Mouse (Mus musculus) embryonic facial prominence, embryonic 11.5 days (tissue): ENCODE measurements around the gene Gja4. TPM values are rescaled to one million over a fixed set of nuclear protein-coding genes. Genes with fewer than 3 reads are reported as not detected.

ENCODE experiments used
- ATAC-seq: fragments of 200-750 bp; cut with Nextera tagmentation; replicated peaks from 2 replicates; pipeline ENCODE4 v1.8.0; 2017; ENCODE audit warnings: low read depth; ENCODE audit not compliant: insufficient number of reproducible peaks, low FRiP score, low TSS enrichment
- DNase-seq: peaks from one replicate; pipeline ENCODE4 v3.0.0-alpha.2; 2015; ENCODE audit warnings: low spot score
- H3K27ac ChIP-seq: fragments of 300-500 bp; sonication (generic); replicated peaks from 2 replicates; pipeline ENCODE4 v1.5.1; 2014; ENCODE audit warnings: mild to moderate bottlenecking, low read depth, low read length, control low read depth
- H3K27me3 ChIP-seq: fragments of 300-500 bp; sonication (generic); 2 replicates; pipeline ENCODE4 v1.6.1; 2014; ENCODE audit warnings: mild to moderate bottlenecking, low read length, moderate library complexity, mixed read lengths; ENCODE audit not compliant: control insufficient read depth, insufficient read depth
- H3K36me3 ChIP-seq: fragments of 300-500 bp; sonication (generic); replicated peaks from 2 replicates; pipeline ENCODE4 v1.6.1; 2014; ENCODE audit warnings: low read depth, mild to moderate bottlenecking, low read length, moderate library complexity, mixed read lengths; ENCODE audit not compliant: control insufficient read depth, insufficient read depth
- H3K4me1 ChIP-seq: fragments of 300-500 bp; sonication (generic); 2 replicates; pipeline ENCODE4 v1.6.1; 2014; ENCODE audit warnings: low read length, mixed read lengths; ENCODE audit not compliant: control insufficient read depth, insufficient read depth
- H3K4me2 ChIP-seq: fragments of 300-500 bp; sonication (generic); 2 replicates; pipeline ENCODE4 v1.6.1; 2014; ENCODE audit warnings: low read depth, mild to moderate bottlenecking, control low read depth, low read length, moderate library complexity
- H3K4me3 ChIP-seq: fragments of 300-500 bp; sonication (generic); 2 replicates; pipeline ENCODE4 v1.5.1; 2014; ENCODE audit warnings: low read depth, low read length, control low read depth
- H3K9ac ChIP-seq: fragments of 300-500 bp; sonication (generic); replicated peaks from 2 replicates; pipeline ENCODE4 v1.6.1; 2014; ENCODE audit warnings: mild to moderate bottlenecking, control low read depth, low read length
- H3K9me3 ChIP-seq: fragments of 300-500 bp; sonication (generic); replicated peaks from 2 replicates; pipeline ENCODE4 v1.6.1; 2016; ENCODE audit warnings: mild to moderate bottlenecking, low read length, inconsistent platforms, mixed read lengths; ENCODE audit not compliant: control insufficient read depth
- WGBS: fragments of 180-500 bp; shearing (Covaris S2); extraction: QIAGEN DNeasy Blood & Tissue Kit; methylation state at CpG from one replicate; pipeline ENCODE4 v1.1.7; 2014; 5-methylcytosine and 5-hydroxymethylcytosine counted together
- polyA plus RNA-seq: library from polyadenylated mRNA; unstranded; fragments of >200 nt; fragmentation: Nextera tagmentation; extraction: Ambion mirVana; gene quantifications from 2 replicates; pipeline ENCODE4 v1.2.1, GENCODE M21; 2014

Gene Gja4
- polyA plus RNA-seq, 1 experiment from 2014 or later, result 13.4 TPM

DNA sequence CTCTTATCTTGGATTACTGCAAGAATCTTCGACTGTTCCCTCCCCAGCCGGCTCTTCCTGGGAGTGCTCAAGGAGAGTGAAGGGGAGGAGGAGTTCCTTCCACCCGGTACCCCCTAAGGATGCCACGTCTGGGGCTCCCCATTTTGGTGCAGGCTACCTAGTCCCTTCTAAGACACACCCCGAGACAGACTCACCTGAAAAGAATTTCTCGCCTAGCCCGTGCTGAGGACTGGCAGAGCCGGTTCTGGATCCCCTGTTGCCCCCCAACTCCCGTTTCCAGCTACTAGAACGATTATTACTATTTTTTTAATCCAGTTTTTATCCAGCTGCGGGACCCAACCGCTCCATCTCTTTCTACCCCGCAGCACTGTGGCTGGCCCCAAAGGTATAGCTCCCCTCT lies 15.9 kb upstream of the Gja4 start:
- H3K9ac ChIP-seq, result no peak overlapping the region; the same call in 1 of the 2 replicates
- H3K27ac ChIP-seq, result no peak overlapping the region
- 2% methylated on average over 13 of the region's 13 CpGs for WGBS
- H3K4me2 ChIP-seq, result peak overlapping the region; percentile 40
- no peaks in the 10 kb centered on the region for H3K36me3 ChIP-seq
- no peak for DNase-seq
- ATAC-seq, result no peak
- H3K4me3 ChIP-seq, result peak overlapping the region; percentile 17; the same call in 1 of the 2 replicates
- H3K4me1 ChIP-seq, result peaks cover 4% of the 10 kb centered on the region
- peaks cover 25% of the 10 kb centered on the region for H3K27me3 ChIP-seq
- no peaks in the 10 kb centered on the region for H3K9me3 ChIP-seq

DNA sequence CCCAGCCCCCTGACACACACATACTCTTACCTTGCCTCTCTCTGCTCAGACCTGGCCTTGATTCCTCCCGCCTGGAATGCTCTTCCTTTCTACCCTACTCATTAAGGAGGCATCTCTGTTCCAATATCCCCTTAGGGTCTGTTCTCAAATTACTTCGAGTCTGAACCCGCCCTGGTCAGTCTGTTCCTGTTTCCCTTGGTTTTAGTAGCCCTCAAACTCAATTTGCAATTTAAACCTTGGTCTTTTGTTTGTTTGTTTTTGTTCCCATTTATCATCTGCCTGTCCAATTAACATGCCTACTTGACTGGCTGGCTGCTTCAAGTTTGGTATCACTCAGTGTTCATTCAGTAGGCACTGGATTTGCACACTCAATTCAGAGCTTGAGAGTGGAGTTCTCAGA lies 15.2 kb upstream of the Gja4 start:
- WGBS, result 0% methylated on average over 3 of the region's 3 CpGs
- ATAC-seq (no peak), DNase-seq (peak; percentile 57)
- Histone ChIP-seq H3K9me3 (no peaks in the 10 kb centered on the region), H3K27me3 (peaks cover 25% of the 10 kb centered on the region), H3K4me2 (no peak overlapping the region), H3K27ac (no peak overlapping the region), H3K4me3 (no peak overlapping the region), H3K4me1 (peaks cover 4% of the 10 kb centered on the region), H3K36me3 (no peaks in the 10 kb centered on the region), H3K9ac (no peak overlapping the region)

GRCm38 (mm10) chr4:127328378-127328777 lies 14.5 kb upstream of the Gja4 start:
- H3K4me1 ChIP-seq, result peaks cover 4% of the 10 kb centered on the region
- no peak overlapping the region for H3K4me2 ChIP-seq
- ATAC-seq (no peak), DNase-seq (no peak)
- peaks cover 25% of the 10 kb centered on the region for H3K27me3 ChIP-seq
- 72% methylated on average over 7 of the region's 7 CpGs for WGBS
- no peak overlapping the region for H3K4me3 ChIP-seq
- H3K9me3 ChIP-seq, result no peaks in the 10 kb centered on the region
- H3K9ac ChIP-seq, result no peak overlapping the region
- H3K27ac ChIP-seq, result no peak overlapping the region
- no peaks in the 10 kb centered on the region for H3K36me3 ChIP-seq

DNA sequence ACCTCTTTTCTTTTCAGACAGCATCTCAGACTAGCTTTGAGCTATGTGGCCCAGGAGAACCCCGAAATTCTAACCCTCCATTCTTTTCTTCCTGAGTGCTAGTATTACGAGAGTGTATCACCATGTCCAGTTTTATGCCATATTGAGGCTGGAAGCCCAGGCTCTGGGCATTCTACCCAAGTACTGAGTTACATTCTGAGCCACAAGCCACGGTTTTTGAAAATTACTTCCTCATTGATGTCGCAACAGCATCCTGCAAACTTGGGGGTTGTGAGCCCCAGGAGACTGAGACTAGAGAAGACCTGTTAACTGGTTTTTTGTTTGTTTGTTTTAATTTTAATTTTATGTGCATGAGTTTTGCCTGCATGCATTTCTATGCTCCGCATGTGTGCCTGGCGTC lies 13.9 kb upstream of the Gja4 start:
- no peak for ATAC-seq
- 73% methylated on average over 6 of the region's 6 CpGs for WGBS

DNA sequence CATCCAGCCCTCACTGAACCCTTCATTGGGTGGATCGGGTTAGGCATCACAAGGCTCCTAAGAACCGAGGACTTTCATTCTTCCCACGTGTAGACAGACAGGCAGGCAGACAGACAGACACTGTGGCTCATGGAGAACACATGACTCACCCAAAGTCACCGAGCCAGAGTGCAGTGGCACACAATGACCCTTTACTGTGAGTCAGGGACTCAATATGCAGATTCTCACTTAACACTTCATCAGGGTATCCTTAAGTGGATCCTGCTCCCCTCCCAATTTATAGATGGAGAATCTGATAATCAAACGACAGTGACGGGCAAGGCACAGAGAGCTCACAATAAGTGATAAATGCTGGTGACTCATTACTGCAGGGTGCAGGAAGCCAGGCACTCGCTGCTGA lies 13.4 kb upstream of the Gja4 start:
- Histone ChIP-seq H3K27ac (no peak overlapping the region), H3K27me3 (peaks cover 25% of the 10 kb centered on the region), H3K4me1 (peaks cover 4% of the 10 kb centered on the region), H3K36me3 (no peaks in the 10 kb centered on the region), H3K9ac (no peak overlapping the region), H3K4me2 (no peak overlapping the region), H3K9me3 (no peaks in the 10 kb centered on the region), H3K4me3 (no peak overlapping the region)
- WGBS, result 60% methylated on average over 7 of the region's 7 CpGs
- ATAC-seq, result no peak
- no peak for DNase-seq

More for the DNA sequence above, 13.9 kb upstream of the Gja4 start:
- peaks cover 4% of the 10 kb centered on the region for H3K4me1 ChIP-seq
- H3K4me3 ChIP-seq, result no peak overlapping the region
- no peak overlapping the region for H3K4me2 ChIP-seq
- H3K27ac ChIP-seq, result no peak overlapping the region
- H3K9ac ChIP-seq, result no peak overlapping the region
- no peaks in the 10 kb centered on the region for H3K36me3 ChIP-seq
- H3K27me3 ChIP-seq, result peaks cover 25% of the 10 kb centered on the region
- no peak for DNase-seq
- no peaks in the 10 kb centered on the region for H3K9me3 ChIP-seq

- WGBS, result 85% methylated on average over 5 of the region's 5 CpGs
- H3K36me3 ChIP-seq, result no peaks in the 10 kb centered on the region
Observed at GRCm38 (mm10) chr4:127325276-127325675, 11.4 kb upstream of the Gja4 start.

GRCm38 (mm10) chr4:127324759-127325158 lies 10.9 kb upstream of the Gja4 start:
- WGBS, result 5% methylated on average over 6 of the region's 6 CpGs
- Histone ChIP-seq H3K9me3 (no peaks in the 10 kb centered on the region), H3K27ac (no peak overlapping the region), H3K36me3 (no peaks in the 10 kb centered on the region), H3K9ac (no peak overlapping the region), H3K4me3 (no peak overlapping the region), H3K27me3 (peaks cover 3% of the 10 kb centered on the region), H3K4me2 (no peak overlapping the region), H3K4me1 (no peaks in the 10 kb centered on the region)
- ATAC-seq (0 out of 2 replicates have a peak, but pooled peaks have one; percentile 34), DNase-seq (peak; percentile 93)

More at GRCm38 (mm10) chr4:127325276-127325675, 11.4 kb upstream of the Gja4 start:
- Histone ChIP-seq H3K9me3 (no peaks in the 10 kb centered on the region), H3K4me1 (peaks cover 3% of the 10 kb centered on the region), H3K27ac (no peak overlapping the region), H3K27me3 (peaks cover 8% of the 10 kb centered on the region), H3K4me3 (no peak overlapping the region), H3K9ac (no peak overlapping the region), H3K4me2 (no peak overlapping the region)
- DNase-seq, result no peak
- no peak for ATAC-seq

DNA sequence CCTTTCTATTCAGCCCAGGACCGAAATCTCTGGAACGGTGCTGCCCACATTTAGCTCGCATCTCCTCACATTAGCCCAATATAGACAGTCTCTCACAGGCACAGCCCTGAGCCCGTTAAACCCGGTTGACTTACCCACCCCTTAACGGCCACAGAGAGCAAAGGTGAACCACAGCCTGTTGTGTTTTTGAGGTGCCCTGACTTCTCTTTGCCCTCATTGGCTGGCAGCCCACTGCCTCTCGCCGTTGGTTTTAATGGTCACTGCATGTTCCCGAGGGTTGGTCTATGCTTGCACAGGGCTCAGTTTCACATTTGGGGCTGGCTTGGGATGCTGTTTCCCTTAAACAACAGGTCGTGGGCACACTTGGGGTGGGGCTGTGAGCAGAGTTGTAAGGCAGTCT lies 10.5 kb upstream of the Gja4 start:
- Histone ChIP-seq H3K4me3 (no peak overlapping the region), H3K9me3 (no peaks in the 10 kb centered on the region), H3K4me1 (no peaks in the 10 kb centered on the region), H3K27ac (no peak overlapping the region), H3K4me2 (no peak overlapping the region), H3K36me3 (no peaks in the 10 kb centered on the region), H3K9ac (no peak overlapping the region), H3K27me3 (no peaks in the 10 kb centered on the region; the same call in 1 of the 2 replicates)
- 77% methylated on average over 10 of the region's 10 CpGs for WGBS
- ATAC-seq (no peak), DNase-seq (no peak)
